In genomic region chr6:50655925-50656324, GRCm38 (mm10) we compare ENCODE assay signal across 26 mouse cellular contexts. TPM values are rescaled to one million over a fixed set of nuclear protein-coding genes. Genes with fewer than 3 reads are reported as not detected.
A peak's percentile ranks its signal among the peaks of the same experiment; 100 is the strongest.
DNase-seq lines count a peak whose midpoint lies in the region; TF ChIP-seq lines count a peak whose summit lies in the region.
"Had no signal": no experiment of that assay in that cellular context is flagged by ENCODE, and none has a peak within 500 bp of the region (broad histone marks: within the 10 kb centered on the region; RNA-seq: fewer than 3 reads in every experiment).

No protein-coding gene starts in this region.

- no peak for TF ChIP-seq CTCF in gastrocnemius, adult 2 months (IDR thresholded peaks at IDR 0.05)

- no peak overlapping the region for H3K4me3 ChIP-seq in gastrocnemius, adult 2 months
- H3K4me3 ChIP-seq: embryonic facial prominence, embryonic 15.5 days; forebrain, embryonic 12.5 days; heart, embryonic 12.5 days; hindbrain, embryonic 13.5 days; limb, embryonic 10.5 days; midbrain, embryonic 15.5 days had no signal

- peak overlapping the region; percentile 52; the same call in 1 of the 2 replicates for H3K27ac ChIP-seq in gastrocnemius, adult 2 months
- H3K27ac ChIP-seq: embryonic facial prominence, embryonic 15.5 days; forebrain, embryonic 12.5 days; hindbrain, embryonic 13.5 days; limb, embryonic 10.5 days; midbrain, embryonic 15.5 days had no signal

- intact Hi-C loops in gastrocnemius, adult 2 months (cut with DNase I) = no loop called here

- no peak for DNase-seq in gastrocnemius, adult 2 months
- DNase-seq in gastrocnemius, postnatal 4 days (ENCODE audit: low spot score in 2 of 2) = no peak
- peak; percentile 67 to 83 for DNase-seq in cerebellum, adult 18-20 months
- DNase-seq in cerebellum, postnatal 25 days = peak; percentile 62 to 73
- peak; percentile 60 for DNase-seq in skeletal muscle tissue, adult 2 months (ENCODE audit: low read depth, low spot score)
- no peak for DNase-seq in spleen, adult 18-20 months
- no peak for DNase-seq in thymus, postnatal 14 days
- DNase-seq: gastrocnemius, postnatal 36 days; heart, postnatal 14 days; kidney, adult 9 months; kidney, postnatal 36 days; liver, postnatal 0 days; lung, postnatal 10 days; right cerebral cortex, postnatal 4 days; thymus, postnatal 36 days had no signal

RNA-seq across cellular contexts. Expression of gene Npvf, which starts 1.7 kb away (rescaled TPM):
- total RNA-seq in gastrocnemius, adult 2 months (2021) = not detected
- not detected for total RNA-seq in gastrocnemius, postnatal 4 days (2021)
- total RNA-seq: gastrocnemius, postnatal 36 days; heart, postnatal 14 days; layer of hippocampus, postnatal 10 days; left cerebral cortex, adult 8-10 months; liver, adult 2 months; megakaryocyte, adult 5-6 weeks; neutrophil, adult 5-6 weeks had no signal

RNA-seq across cellular contexts. Expression of gene 4921507P07Rik, which starts 59.5 kb away (rescaled TPM):
- under 1 TPM; 0.31 to 0.69 TPM for total RNA-seq in gastrocnemius, adult 2 months (2021)
- under 1 TPM; 0.10 to 0.32 TPM for total RNA-seq in gastrocnemius, postnatal 4 days (2021)
- total RNA-seq: liver, adult 2 months had no signal

Comparison
In these comparisons a context has a peak if more than half of its experiments do, and no peak if none do; other contexts are left out.
1. DNase-seq: peak in cerebellum, adult 18-20 months (2 of 2), cerebellum, postnatal 25 days (2 of 2) and skeletal muscle tissue, adult 2 months (single experiment); none in gastrocnemius, adult 2 months (single experiment), gastrocnemius, postnatal 4 days (0 of 2), spleen, adult 18-20 months (0 of 2) and thymus, postnatal 14 days (single experiment).